Mouse (Mus musculus): ENCODE measurements around the gene Reg4.
A peak's percentile ranks its signal among the peaks of the same experiment; 100 is the strongest.

The Reg4 gene

DNA sequence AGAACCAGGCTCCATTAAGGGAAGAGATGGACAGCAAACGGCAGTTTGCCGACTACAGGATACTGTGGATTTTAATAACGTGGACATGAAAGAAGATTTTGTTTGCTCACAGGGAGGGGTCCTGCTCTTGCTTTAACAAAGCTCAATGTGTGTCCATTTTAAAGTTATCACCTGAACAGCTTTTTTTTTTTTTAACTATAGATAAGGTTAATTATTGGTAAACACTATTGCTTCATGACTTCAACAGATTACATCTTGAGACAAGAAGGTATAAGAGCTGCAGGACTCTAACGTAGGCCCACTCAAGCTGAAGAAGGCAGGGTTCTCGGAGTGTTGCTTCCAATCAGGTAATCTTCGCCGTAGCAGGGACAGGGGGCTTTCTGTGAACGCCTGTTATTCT, at the start of gene Reg4:
TSS of gene Reg4 (plus strand) at position 301 of the 400 bp plus-strand sequence.
- no peak for DNase-seq

DNA sequence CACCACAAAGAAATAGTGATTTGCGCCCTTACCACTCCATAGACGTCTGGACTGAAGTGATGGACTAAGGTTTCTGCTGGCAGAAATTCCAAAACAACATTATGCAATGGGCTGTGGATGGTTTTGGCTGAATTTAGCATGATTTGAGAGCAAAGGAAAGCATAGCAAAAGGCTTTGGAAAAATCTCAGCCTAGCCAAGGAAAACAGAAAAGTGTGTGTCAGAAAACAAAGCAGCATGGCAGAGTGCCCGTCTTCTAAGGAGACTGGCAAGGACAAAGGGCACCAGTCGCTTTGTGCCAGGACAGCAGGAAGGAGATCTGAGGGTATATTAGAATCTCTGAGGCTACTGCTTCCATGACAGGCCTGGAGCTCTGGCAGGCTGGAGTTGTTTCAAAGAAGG, 43.6 kb upstream of the Reg4 start:
- peak; percentile 57 for DNase-seq

DNA sequence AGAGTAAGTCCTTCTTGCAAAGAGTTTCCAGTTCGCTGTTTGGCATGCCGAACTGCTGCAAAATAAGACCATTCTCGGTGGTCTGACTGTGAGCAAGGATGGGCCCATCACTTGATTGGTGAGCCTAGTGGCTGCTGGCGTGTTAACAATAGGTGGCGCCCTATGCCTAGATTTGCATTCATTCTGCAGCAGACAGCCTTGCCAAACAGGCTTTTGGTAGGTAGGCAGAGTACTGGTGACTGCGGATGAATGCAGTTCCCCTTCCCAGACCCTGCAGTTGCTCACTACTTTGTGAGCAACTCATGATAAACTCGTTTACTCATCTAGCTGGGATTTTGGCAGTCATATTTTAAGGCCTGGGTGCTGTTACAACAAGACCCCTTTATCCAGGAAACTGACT, 41.2 kb upstream of the Reg4 start:
- DNase-seq: peak; percentile 75

DNA sequence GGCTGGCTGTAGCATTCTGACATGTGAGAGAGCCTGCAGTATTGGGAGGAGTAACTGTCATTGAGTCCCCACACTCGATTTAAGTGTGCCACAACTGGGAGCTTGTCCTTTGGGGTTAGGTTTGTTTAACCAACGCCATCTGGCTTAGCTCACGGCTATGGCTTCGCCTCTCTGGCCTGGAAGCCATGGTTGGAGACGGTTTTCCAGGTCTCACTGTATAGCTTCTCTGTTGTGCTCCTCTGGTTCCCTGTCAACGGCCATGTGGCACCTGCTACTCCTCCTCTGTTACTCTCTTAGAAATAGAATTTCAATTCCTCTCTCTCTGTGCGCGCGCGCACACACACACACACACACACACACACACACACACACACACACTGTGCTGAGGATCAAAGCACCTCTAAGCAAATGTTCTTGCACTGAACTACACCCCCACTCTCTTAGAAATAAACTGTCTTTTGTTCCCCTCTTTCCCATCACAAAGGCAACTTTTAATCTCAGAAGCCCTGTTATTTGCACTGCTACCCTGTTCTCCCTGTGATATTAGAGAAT, 36.7 kb upstream of the Reg4 start:
- DNase-seq: no peak

DNA sequence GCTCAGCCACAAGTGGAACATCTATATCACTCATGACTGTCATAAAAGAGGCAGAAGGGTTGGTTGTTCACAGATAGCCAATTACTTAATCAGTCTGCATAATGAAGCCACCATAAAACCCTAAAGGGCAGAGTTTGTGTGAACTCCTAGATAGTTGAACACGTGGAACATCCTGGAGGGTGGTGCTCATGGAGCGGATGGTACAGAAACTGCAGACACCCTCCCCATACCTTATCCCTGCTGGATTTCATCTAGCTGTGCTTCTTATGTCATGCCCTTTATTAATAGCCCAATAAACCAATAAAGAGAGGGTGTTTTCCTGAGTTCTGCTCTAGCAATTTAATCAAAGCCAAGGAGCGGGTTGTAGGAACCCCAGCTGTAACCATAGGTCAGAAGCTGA, 34.2 kb upstream of the Reg4 start:
- no peak for DNase-seq

DNA sequence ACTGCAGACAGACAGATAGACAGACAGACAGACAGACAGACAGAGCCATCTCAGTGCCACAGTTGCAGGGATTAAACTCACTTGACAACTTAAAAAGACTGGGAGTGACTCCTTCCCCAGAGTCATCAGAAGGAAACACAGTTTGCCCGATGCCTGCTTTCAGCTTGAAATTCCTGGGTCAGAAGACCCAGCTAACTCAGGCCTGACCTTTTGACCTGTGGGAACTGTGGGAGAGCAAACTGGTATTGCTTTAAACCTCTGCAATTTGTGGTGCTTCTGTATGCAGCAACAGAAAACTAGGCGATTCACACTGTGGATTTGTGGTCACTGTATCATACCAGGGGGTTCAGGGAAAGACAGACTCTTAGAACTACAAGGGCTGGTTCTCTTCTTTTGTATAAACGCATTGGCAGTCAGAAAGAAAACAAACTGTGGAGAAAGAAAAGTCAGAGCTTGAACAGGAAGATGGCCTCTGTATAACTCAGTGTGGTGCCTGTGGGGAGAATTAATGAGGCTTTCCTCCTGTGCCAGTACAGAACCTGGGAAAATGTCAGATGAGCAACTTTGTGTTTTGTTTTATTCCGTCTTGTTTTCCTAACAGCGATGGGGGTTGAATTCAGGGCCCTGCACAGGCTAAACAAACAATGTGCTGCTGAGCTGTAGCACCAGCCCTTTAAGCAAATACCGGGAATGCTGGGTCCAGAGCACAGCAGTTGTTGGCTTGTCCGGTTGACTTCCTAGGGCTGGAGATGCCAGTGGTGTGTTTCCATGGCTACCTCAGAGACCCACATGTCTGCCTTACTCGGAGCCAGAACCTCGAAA, 24.0 kb upstream of the Reg4 start:
- peak; percentile 11 for DNase-seq

DNA sequence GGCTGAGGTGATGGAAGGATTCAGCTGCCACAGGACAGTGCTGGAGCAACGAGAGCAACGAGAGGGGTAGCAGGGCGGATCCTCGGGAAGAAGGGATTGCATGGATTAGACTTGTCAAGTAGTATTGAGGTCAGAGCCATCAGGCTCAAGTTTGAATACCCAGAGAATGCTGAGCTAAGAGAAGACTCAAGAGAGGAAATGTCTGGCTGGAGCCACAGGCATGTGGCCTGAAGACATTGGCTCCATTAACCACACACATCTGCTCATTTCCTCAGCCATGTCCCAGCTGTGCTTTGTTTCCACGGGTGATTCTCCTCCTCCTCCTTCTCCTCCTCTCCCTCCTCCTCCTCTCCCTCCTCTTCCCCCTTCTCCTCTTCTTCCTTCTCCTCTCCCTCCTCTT, 22.2 kb upstream of the Reg4 start:
- DNase-seq: peak; percentile 10

DNA sequence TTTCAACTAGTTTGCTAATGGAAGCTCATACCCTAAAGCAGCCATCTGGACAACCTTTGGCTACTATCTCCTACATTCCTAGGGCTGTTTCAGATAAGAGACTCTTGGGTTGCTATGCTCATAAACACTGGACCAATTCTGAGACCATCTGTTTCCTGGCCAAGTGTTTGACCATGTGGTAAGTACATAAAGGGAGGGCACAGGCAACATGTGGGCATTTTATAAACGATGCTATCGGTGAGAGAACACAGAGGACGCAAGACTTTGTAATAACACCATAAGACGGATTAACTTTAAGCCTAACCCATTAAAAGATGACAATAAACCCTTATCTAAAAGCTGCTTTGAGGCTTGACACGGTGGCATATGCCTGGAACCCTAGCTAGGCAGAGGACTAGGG, 18.7 kb upstream of the Reg4 start:
- DNase-seq: no peak

DNA sequence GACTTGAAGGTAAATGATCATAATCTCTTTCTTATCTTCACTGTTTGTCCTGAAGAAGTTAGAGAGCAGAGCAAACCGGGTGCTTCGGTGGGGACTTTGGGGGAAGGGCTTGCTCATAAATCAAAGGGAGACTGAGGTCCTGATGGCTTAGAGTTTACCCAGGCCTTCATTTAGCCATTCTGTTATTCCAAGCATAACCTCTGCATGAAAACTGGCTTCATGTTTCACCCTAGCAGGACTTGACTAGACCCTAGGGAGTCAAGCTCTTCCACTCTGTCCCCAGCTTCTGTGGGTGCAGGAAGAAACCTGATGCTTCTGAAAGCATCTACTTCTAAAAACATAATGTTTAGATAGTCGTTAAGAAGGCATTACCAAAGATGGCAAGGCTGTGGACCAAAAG, 15.0 kb upstream of the Reg4 start:
- no peak for DNase-seq

DNA sequence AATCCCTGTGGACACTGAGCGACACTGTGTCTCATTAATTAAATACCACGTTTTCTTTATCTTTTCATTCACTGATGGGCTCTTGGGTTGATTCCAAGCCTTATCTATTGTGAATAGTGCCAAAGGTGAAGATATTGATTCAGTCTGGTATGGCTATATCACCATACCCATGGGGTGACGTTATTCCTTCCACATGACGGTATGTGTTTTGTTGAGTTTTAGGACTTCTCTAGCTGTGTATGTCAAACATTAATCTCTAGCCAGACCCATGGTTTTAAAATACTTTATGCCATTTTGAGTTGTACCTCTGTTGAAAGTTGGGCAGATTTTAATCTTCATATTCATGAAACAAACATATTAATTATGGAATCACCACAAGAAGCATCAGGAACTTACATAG, 12.8 kb upstream of the Reg4 start:
- DNase-seq: no peak

DNA sequence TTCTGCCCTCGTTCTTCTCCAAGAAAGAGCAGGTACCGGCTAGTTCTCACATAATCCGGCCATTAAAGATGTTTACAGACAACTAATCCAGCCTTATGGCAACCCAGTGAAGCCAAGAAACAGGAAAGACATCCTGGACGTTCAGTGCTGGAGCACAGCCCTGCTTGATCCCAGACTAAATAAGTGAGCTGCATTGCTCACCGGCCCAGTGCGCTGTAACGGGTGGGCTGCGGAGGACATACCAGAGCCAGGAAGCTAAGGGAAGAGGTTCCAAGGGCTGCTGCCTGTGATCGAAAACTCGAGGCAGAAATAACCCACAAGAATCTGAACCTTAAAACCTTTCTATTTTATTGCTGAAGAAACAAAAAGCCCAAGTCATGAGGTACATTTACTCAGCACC, 11.1 kb upstream of the Reg4 start:
- no peak for DNase-seq

DNA sequence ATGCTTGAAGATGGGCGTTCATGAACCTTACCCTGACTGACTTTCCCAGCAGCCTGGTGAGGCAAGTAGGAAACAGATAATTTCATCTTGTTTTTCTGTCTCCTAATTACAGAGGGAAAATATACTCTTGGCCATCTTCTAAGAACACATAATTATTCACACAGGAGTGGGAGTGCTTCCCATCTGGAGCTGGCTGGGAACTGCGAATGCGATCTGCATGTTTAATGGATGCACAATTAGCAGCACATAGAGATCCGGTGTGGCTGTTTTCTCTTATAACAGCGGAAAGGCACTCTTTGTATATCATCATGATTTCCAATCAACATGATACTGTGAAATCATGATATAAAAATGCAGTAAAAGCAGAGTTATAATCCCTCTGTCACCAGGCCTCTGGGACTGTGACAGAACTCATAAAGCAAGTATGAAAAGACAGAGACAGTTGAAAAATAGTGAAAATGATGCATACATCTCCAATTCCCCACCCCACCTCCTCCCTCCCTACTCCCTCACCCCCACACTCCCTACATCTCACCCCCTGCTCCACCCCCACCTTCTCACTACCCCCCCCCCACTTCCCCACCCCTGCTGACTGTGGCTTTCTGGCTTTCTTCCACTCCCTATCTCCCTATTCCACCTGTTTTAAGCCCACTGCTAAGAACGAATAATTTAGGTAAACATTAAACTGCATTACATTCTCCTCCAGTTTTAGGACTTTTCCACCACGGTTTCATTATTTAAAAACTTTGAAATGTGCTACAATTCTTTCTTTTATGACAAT, 10.5 kb upstream of the Reg4 start:
- DNase-seq: no peak

DNA sequence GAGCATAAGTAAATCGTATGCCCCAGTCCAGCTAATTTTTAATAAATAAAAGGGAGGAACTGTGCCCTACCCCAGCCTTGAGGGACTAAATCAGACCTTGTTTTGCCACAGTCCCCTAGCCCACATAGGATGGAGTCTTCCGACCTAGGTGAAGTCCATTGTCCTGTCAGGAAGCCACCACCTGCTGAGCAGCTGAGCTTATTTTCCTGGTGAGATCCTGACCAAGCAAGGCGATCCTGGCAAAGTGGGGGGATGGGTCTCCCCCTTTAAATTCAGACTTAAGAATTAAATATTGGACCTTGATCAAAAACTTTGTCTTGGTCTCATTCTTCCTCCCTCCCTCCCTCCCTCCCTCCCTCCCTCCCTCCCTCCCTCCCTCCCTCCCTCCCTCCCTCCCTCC, 5.7 kb upstream of the Reg4 start:
- no peak for DNase-seq

DNA sequence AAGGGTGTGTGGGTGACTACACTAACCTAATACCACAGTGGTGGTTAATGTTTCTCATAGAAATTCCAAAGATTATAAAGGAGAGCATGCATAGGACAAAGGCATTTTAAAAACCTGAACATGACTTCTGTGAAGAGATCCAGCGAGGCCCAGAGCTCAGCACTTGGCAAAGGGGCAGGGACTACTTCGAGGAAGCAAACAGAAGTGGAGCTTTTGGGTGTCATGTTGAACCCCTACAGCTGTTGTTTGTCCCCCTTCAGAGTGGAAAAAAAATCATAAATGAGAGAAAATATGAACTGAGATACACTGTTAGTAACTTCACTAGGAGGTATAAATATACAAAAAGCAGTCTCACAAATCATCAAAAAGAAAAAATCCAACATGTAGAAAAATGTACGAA, 1.3 kb downstream of the Reg4 start:
- no peak for DNase-seq

DNA sequence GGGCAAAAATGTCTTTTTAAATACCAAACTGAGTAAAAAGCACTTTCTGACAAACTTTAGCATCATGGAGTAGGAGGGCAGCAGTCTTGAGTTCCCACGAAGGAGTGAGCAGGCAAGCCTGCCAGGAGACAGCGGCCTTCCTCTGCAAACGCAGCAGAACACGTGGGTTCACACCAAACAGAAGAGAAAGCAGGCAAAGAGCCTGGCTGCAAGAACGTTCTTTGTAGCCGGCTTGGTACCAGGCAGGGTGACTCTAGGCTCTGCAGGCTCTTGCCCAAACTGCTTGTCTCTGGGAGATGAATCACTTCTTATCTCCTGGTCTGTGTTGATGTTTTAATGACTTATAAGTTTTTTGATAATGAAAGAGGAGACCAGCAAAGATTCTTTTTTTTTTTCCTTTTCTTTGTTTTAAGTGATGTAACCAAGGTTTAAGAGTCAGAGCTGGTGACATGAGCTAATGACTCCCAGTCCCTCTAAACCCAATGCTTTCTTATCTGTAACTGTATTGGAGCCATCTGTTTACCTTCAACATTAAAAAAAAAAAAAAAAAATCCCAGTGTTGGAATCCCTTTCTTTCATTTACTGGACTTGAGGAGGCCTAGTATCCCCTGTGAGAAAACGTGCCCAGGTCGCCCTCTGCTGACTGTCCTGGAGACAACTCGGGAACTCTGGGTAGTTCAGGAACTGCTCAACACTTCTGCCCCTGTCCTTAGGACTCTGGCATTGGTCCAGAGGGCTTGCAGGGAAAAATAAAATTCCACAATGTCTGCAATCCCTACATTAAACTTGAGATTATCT, 2.0 kb downstream of the Reg4 start:
- peak; percentile 68 for DNase-seq

DNA sequence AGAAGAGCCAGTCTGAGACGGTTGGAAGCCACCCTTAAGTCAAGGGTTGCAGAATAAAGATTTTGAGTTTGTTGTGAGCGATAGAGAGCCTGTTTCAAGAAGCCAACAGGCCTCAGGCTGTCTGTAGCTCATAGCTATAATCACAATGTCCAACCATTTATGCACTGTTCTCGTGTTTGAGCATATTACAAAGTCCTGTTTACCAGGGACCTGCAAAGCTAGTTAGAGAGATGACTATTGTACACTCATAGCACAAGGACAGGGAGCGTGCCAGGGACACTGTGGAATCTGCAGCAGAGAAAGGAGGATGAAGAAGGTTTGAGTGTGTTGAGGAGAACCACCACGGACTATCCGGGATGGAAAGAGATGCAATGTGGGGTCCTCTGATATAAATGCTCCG, 3.0 kb downstream of the Reg4 start:
- DNase-seq: no peak

DNA sequence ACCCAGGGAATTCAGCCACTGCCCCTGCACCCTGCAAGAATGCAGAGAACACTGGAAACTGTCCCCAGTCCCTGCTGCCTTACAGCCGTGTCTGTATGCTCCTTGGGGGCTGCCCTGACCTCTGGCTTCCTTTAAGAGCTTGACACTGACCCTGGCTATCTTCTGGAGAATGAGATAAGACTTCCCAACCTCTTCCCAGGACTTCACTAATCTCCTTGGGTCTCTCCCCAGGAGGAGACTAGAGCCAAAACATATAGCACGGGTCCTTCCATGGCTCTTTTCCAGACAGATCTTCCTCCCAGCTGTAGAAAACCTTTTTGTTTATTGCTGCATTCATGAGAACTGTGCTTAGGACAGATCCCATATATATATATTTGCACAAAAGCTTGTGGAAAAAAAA, 3.8 kb downstream of the Reg4 start:
- DNase-seq: no peak

DNA sequence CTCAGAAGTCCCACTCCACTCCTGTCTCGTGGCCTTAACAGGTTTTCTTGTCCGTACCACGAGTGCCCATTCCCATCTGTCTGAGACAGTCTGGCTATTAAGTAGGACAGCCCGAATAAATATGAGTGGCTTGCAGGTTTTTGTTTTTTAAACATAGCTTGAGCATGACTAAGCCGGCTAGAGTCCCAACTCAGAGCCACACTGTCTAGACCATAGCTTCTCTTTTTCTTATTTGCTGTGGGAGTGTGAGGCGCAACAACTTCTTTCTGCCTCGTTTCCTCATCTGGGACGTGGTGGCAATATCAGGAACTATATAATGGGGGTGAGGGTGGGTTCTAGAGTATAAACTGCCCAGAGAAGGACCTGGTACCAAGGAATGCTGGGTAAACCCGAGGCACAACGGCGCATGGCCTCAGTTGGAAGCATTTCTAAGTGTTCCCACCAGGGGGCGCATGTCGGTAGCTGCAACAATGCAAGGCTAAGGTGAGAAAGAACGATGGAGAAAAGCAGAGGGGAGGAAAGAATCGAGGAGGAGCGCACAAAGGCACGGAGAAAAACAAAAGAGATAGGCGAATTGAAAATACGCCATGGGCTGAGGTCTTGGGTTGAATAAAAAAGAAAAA, 5.1 kb downstream of the Reg4 start:
- DNase-seq: peak; percentile 85

DNA sequence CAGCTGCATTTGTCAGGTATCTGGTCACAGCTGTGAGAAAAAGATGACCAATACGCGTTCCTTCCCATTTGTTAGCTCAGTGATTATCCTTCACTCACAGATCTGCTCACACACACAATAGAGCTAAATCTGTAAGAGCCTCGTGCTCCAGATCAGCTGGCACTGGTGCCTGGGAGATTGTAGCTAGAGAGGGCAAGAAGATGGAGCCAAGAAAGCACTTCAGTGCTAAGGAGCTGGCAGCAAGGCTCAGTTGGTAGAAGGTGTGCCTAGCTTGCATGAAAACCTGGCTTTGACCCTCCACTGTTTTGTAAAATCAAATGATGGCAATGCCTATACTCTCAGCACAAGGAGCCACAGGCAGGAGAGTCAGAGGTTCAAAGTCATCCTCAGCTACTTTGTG, 5.8 kb downstream of the Reg4 start:
- peak; percentile 74 for DNase-seq

DNA sequence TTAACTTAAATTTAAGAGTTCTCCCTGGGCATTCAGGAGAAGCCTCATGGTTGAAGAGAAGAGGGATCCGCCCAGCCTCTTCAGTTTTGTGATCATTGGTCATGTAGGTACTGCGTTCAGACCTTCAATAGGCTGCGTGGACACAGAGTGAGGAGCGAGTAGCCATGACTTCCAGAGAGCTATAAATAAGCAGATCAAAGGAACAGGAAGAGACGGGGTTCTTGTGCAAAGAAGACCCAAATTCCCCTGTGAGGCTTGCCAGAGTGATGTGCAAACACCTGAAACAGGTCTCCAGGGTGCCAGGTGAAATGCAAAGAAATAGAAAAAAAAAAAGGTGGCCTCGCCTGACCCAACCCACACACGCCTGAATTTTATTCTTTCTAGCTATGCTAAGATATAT, 8.0 kb downstream of the Reg4 start:
- no peak for DNase-seq

DNA sequence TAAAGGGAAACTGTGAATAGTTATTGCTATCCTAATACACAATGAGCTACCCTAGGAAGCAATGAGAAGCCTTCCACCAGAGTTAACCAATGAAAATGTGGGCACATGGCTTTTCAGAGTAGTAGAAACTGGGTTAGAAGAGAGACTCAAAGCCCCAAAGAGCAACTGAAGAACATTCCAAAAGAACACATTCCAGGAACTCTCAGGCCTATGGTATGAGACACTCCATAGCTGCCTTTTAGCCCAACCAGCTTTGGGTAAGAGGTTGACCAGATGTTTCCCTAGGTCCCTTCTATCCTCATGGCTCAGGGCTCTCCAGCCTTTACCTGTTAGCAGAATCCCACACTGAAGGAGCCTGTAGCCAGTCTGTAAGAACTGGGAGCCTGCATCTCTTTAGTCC, 11.5 kb downstream of the Reg4 start:
- no peak for DNase-seq

DNA sequence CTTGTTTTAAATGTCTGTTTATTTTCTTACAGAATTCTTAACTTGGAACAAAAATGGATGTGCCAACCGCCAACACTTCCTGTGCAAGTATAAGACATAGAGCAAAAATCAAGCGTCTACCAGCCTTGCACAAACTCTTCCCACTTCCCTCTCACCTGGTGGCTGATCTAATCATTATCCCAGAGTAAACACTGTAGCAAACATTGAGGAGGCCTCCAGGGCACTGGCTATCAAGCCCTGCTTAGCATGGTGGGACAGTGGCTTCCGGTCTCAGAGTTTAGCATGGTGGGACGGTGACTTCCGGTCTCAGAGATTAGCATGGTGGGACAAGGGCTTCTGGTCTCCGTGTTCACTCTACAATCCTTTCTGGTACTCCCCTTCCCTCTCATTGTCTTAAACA, 14.3 kb downstream of the Reg4 start:
- no peak for DNase-seq

DNA sequence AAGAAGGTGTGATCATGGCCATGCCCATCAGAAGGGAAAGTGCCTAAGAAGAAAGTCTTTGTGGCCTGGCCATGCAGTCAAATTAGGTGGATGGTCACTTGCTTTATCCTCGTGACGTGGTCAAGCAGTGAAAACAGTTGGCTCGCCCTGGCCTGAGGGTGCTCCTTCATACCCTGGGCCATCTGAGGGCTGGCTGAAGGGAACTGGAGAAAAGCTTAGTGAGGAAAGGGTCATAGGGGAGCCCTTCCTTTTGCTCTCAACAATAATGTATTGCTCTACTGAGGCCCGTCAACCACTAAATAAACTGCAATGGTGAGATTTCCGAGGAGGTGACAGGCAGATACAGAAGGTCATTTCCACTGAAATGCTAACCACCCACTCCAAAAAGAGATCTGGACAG, 15.3 kb downstream of the Reg4 start:
- no peak for DNase-seq

Data from lung, postnatal 36 days (tissue).